Mouse (Mus musculus) liver, embryonic 11.5 days (tissue): ENCODE measurements around the gene Lrg1. TPM values are rescaled to one million over a fixed set of nuclear protein-coding genes. Genes with fewer than 3 reads are reported as not detected.
A peak's percentile ranks its signal among the peaks of the same experiment; 100 is the strongest.

Source experiments
- ATAC-seq: fragments of 200-750 bp; cut with Nextera tagmentation; replicated peaks from 2 replicates; pipeline ENCODE4 v1.8.0; 2017; ENCODE audit warnings: moderate number of reproducible peaks, mild to moderate bottlenecking, moderate TSS enrichment, moderate library complexity; ENCODE audit not compliant: low FRiP score
- DNase-seq: peaks from one replicate; pipeline ENCODE4 v3.0.0-alpha.2; 2017; ENCODE audit warnings: low spot score
- H3K27ac ChIP-seq: fragments of 300-500 bp; sonication (generic); 2 replicates; pipeline ENCODE4 v1.5.1; 2014; ENCODE audit warnings: mild to moderate bottlenecking, low read depth, low read length, control low read depth
- H3K27me3 ChIP-seq: fragments of 300-500 bp; sonication (generic); replicated peaks from 2 replicates; pipeline ENCODE4 v1.6.1; 2014; ENCODE audit warnings: low read length, mixed read lengths; ENCODE audit not compliant: control insufficient read depth, insufficient read depth
- H3K36me3 ChIP-seq: fragments of 300-500 bp; sonication (generic); 2 replicates; pipeline ENCODE4 v1.6.1; 2014; ENCODE audit warnings: mild to moderate bottlenecking, low read length, moderate library complexity, mixed read lengths; ENCODE audit not compliant: control insufficient read depth, insufficient read depth
- H3K4me1 ChIP-seq: fragments of 300-500 bp; sonication (generic); replicated peaks from 2 replicates; pipeline ENCODE4 v1.6.1; 2014; ENCODE audit warnings: low read length, mixed read lengths; ENCODE audit not compliant: control insufficient read depth, insufficient read depth
- H3K4me2 ChIP-seq: fragments of 300-500 bp; sonication (generic); 2 replicates; pipeline ENCODE4 v1.6.1; 2014; ENCODE audit warnings: mild to moderate bottlenecking, control low read depth, moderate library complexity
- H3K4me3 ChIP-seq: fragments of 300-500 bp; sonication (generic); 2 replicates; pipeline ENCODE4 v1.5.1; 2014; ENCODE audit warnings: low read depth, low read length, control low read depth
- H3K9ac ChIP-seq: fragments of 300-500 bp; sonication (generic); 2 replicates; pipeline ENCODE4 v1.6.1; 2014; ENCODE audit warnings: low read depth, low read length, control low read depth
- H3K9me3 ChIP-seq: fragments of 300-500 bp; sonication (generic); 2 replicates; pipeline ENCODE4 v1.6.1; 2016; ENCODE audit warnings: low read length, inconsistent platforms, mixed read lengths; ENCODE audit not compliant: control insufficient read depth
- WGBS: fragments of 180-500 bp; shearing (Covaris S2); extraction: QIAGEN DNeasy Blood & Tissue Kit; methylation state at CpG from one replicate; pipeline ENCODE4 v1.1.7; 2014; 5-methylcytosine and 5-hydroxymethylcytosine counted together
- polyA plus RNA-seq: library from polyadenylated mRNA; unstranded; fragments of >200 nt; fragmentation: Nextera tagmentation; extraction: Ambion mirVana; gene quantifications from 2 replicates; pipeline ENCODE4 v1.2.1, GENCODE M21; 2014

Lrg1 gene
- polyA plus RNA-seq, 1 experiment from 2014 or later = 0.23 TPM

DNA sequence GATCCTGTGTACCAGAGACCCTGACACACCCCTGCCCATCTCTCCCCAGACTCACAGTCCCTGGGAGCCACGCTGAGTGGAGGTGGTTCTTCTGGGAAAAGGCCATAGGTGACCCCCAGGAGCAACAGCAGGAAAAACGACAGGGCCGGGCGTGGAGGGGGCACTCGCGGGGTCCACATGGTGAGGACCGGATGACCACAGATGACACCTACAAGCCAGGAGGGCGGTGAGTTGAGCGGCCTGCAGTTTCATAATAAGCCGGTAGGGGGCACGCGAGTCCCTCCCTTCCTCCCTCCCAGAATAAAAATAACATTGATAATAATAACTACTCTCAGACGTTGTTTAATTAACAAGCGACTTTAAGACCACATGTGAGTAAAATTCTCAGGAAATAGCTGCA, 10.9 kb upstream of the Lrg1 start:
- ATAC-seq (no peak), DNase-seq (peak; percentile 72)
- H3K27me3 ChIP-seq = no peaks in the 10 kb centered on the region
- H3K4me1 ChIP-seq = peaks cover 21% of the 10 kb centered on the region
- no peak overlapping the region for H3K9ac ChIP-seq
- H3K4me3 ChIP-seq = 0 out of 2 replicates have a peak overlapping the region, but pooled peaks have one; percentile 10
- H3K27ac ChIP-seq = no peak overlapping the region; the same call in 1 of the 2 replicates
- no peaks in the 10 kb centered on the region for H3K9me3 ChIP-seq
- peak overlapping the region; percentile 43 for H3K4me2 ChIP-seq
- 2% methylated on average over 14 of the region's 14 CpGs for WGBS
- H3K36me3 ChIP-seq = no peaks in the 10 kb centered on the region

DNA sequence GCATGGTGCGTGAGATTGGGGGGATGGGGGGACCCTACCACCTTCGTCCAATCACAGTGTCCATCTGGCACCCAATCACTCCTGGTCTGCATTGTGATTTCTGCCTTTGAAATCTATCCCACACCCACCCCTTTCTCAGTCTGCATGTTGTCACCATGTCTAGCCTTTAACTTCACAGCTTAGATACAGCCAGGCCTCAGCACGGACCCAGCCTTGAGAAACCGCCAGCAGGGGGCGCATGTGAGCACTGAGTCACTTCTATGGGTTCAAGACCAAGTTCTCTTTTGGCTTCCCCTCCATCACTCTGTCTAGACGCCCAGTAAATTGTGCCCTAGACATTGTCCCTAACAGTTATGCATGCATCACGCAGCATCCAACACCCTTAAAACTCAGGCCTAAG, 10.0 kb upstream of the Lrg1 start:
- 42% methylated on average over 7 of the region's 7 CpGs for WGBS
- Histone ChIP-seq H3K27ac (no peak overlapping the region), H3K9me3 (no peaks in the 10 kb centered on the region), H3K4me2 (no peak overlapping the region), H3K4me1 (peaks cover 21% of the 10 kb centered on the region), H3K4me3 (no peak overlapping the region), H3K36me3 (no peaks in the 10 kb centered on the region), H3K9ac (no peak overlapping the region), H3K27me3 (no peaks in the 10 kb centered on the region)
- DNase-seq (no peak), ATAC-seq (no peak)

DNA sequence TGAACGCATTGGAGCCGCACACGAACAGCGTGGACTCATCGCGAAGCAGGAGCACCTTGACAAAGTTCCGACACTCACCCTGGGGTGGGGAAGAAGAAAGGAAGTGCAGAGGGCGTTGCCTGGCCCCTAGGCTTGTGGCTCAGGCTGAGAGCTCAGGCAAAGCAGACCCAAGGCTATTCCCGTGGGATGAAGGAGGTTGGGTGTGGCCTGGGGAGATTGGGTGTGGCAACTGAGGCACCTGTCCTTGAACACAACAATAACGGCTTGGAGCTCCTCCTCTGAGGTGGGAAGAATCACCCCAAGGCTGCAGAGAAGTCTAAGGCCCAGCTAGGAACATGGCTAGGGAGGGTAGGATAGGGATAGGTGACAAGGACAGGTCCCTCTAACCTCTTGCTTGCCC, 9.3 kb upstream of the Lrg1 start:
- H3K4me1 ChIP-seq = peaks cover 21% of the 10 kb centered on the region
- DNase-seq (no peak), ATAC-seq (no peak)
- H3K27me3 ChIP-seq = no peaks in the 10 kb centered on the region
- H3K4me2 ChIP-seq = no peak overlapping the region
- H3K9ac ChIP-seq = no peak overlapping the region
- H3K9me3 ChIP-seq = no peaks in the 10 kb centered on the region
- H3K4me3 ChIP-seq = no peak overlapping the region
- H3K36me3 ChIP-seq = no peaks in the 10 kb centered on the region
- 92% methylated on average over 10 of the region's 10 CpGs for WGBS
- no peak overlapping the region for H3K27ac ChIP-seq

DNA sequence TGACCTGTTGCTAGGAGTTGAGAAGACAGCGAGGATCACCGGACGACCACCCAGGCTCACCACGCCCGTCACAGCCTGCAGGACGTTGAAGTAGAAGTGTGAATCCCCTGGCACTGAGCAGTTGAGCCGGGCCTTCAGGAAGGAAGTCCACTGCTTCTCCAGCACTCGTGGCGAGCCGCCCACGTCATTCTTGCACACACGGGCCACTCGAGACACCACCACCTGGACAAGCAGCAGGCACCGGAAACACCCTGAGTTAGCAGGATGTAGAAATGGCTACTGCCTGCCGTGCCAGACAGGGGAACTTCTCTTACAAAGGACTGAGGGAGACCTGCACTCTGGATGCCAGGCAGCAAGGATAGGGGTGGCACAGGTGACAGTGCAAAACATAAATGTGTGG, 6.4 kb upstream of the Lrg1 start:
- Histone ChIP-seq H3K27me3 (peaks cover 20% of the 10 kb centered on the region), H3K36me3 (no peaks in the 10 kb centered on the region), H3K27ac (no peak overlapping the region), H3K9ac (no peak overlapping the region), H3K4me3 (no peak overlapping the region), H3K4me1 (peaks cover 3% of the 10 kb centered on the region; the same call in 1 of the 2 replicates), H3K9me3 (no peaks in the 10 kb centered on the region), H3K4me2 (no peak overlapping the region)
- WGBS = 75% methylated on average over 15 of the region's 15 CpGs
- DNase-seq (no peak), ATAC-seq (no peak)

DNA sequence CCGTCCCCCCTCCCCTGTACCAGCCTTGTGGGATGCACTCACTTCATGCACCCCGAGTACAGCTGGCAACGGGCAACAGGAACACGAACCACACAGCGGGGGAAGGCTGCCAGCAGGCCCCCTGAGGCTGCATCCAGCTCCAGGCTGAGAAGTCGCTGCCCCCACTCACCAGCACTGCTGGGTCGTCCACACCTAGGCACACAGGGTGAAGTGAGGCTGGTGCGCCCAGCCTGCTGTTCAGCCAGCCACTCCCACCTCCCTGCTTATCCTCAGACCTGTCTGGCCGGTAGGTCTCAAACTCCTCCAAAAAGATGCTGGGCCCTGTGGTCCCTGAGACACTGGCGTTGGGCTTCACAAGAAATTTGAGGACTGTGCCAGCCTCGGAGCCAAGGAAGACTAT, 4.4 kb upstream of the Lrg1 start:
- no peaks in the 10 kb centered on the region for H3K36me3 ChIP-seq
- H3K4me2 ChIP-seq = no peak overlapping the region
- H3K4me1 ChIP-seq = no peaks in the 10 kb centered on the region
- H3K9ac ChIP-seq = no peak overlapping the region
- WGBS = 79% methylated on average over 11 of the region's 11 CpGs
- no peak overlapping the region for H3K27ac ChIP-seq
- no peak for DNase-seq
- no peak for ATAC-seq
- no peak overlapping the region for H3K4me3 ChIP-seq
- H3K9me3 ChIP-seq = peaks cover 7% of the 10 kb centered on the region
- H3K27me3 ChIP-seq = peaks cover 40% of the 10 kb centered on the region

DNA sequence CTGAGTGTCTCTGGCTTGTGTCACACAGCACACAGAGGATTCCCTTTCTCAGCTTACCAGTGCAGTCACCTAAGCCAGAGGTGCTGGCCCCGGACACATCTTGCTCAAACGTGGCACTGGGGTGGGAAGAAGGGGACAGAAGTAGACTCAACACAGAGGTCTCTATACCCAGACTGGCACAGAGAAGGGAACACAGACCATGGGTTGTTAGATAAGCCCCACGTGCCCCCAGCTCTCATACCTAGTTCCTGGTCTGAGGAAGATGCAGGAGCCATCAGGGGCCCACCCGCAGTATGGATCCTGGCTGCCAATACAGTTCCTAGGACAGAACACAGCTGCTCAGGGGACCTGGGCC, 3.5 kb upstream of the Lrg1 start:
- no peak for ATAC-seq
- no peak overlapping the region for H3K4me3 ChIP-seq
- no peak overlapping the region for H3K9ac ChIP-seq
- WGBS = 81% methylated on average over 4 of the region's 4 CpGs
- no peaks in the 10 kb centered on the region for H3K36me3 ChIP-seq
- no peaks in the 10 kb centered on the region; the same call in 1 of the 2 replicates for H3K4me1 ChIP-seq
- peaks cover 50% of the 10 kb centered on the region for H3K27me3 ChIP-seq
- H3K27ac ChIP-seq = no peak overlapping the region
- no peak overlapping the region for H3K4me2 ChIP-seq
- H3K9me3 ChIP-seq = peaks cover 7% of the 10 kb centered on the region
- DNase-seq = no peak

DNA sequence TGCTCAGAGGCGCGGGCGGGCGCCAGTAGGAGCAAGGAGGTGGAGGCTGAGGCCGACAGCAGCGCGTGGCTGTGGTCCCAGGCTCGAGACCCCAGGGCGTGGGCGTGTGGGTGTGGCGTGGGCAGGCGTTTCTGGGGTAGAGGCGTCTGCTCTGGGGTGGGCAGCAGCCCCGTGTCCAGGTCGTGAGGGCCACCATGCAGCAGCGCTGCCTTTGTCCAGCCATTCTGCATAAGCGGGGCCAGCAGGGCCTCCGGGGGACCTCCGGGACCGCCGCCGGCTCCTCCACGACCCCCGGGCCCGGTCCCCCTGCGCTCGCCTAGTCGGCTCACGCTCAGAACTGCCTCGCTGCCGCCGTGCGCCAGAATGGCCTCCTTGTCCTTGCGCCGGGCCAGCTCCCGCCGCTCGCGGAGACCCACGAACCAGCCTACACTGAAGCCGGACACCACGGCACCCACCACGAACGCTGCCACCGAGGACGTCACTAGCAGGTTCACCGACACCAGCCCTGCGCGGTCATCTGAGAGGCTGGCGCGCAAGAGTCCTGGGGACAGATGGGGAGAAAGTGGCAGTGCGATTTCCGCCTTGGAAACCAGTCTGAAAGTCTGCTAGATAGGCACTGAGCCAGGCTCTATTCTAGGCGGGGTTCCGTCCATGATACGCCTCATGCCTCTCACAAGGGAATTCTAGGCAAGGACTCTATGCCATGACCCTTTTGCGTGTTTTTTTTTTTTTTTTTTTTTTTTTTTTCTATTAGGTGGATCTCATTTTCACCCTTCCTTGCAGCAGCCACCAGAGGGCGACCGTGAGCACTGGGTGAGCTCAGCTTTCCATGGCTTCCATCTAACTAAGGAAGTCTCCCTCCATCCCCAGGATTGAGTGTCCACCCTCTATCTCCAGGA, 2.8 kb upstream of the Lrg1 start:
- H3K4me2 ChIP-seq = peak overlapping the region; percentile 65
- peak overlapping the region; percentile 42 for H3K4me3 ChIP-seq
- peaks cover 4% of the 10 kb centered on the region; the same call in 1 of the 2 replicates for H3K4me1 ChIP-seq
- peaks cover 56% of the 10 kb centered on the region for H3K27me3 ChIP-seq
- H3K9me3 ChIP-seq = peaks cover 7% of the 10 kb centered on the region
- WGBS = 22% methylated on average over 59 of the region's 59 CpGs
- no peaks in the 10 kb centered on the region for H3K36me3 ChIP-seq
- DNase-seq (no peak), ATAC-seq (no peak)
- H3K9ac ChIP-seq = 0 out of 2 replicates have a peak overlapping the region, but pooled peaks have one; percentile 17
- H3K27ac ChIP-seq = no peak overlapping the region

DNA sequence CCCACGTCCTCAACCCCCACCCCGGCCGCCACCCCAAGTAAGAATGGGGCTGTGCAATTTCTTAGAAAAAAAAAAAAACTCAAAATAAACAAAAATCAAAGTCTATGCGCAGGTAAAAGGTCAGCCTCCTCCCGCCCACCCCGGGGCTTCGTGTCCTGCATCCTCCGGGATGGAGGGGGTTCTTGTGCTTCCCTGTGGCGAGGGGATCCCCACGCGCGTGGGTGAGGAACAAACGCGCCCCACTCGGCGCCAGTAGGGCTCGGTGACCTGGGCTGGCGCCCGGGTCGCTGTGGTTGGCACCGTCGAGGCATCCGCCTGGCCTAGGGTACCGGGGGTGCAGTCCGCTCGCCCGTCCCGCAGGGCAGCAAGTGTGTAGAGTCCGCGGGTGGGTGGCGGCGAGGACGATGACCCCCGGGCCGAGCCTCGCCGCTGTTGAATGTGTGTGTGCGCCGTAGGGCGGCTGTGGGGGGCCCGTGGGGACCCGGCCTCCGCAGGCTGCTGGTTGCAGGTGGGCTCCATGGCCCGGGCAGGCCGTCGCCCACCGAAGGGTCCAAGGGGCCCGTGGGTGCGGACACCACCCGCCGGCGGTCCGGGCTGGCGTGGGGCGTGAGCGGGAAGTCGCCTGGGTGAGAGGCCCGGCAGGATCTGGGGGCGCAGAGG, 2.0 kb upstream of the Lrg1 start:
- ATAC-seq (no peak), DNase-seq (no peak)
- Histone ChIP-seq H3K27ac (no peak overlapping the region), H3K4me1 (peaks cover 4% of the 10 kb centered on the region; the same call in 1 of the 2 replicates), H3K27me3 (peaks cover 64% of the 10 kb centered on the region), H3K36me3 (no peaks in the 10 kb centered on the region), H3K9me3 (peaks cover 7% of the 10 kb centered on the region), H3K4me2 (peak overlapping the region; percentile 65), H3K4me3 (no peak overlapping the region; the same call in 1 of the 2 replicates), H3K9ac (no peak overlapping the region)
- 44% methylated on average over 59 of the region's 59 CpGs for WGBS
